Mouse (Mus musculus) midbrain, embryonic 15.5 days (tissue): ENCODE measurements at regions not wholly inside any gene's neighbourhood (a gene's known extent, or its start where the extent isn't known, plus 50 kb on each side); places are given as distances from the start of the nearest gene placed in this dataset.

Experiments used
- ATAC-seq: fragments of 200-750 bp; cut with Nextera tagmentation; replicated peaks from 2 replicates; pipeline ENCODE4 v1.8.0; 2017; ENCODE audit warnings: moderate TSS enrichment
- H3K27ac ChIP-seq: fragments of 300-500 bp; sonication (generic); 2 replicates; pipeline ENCODE4 v1.5.1; 2015; ENCODE audit warnings: mild to moderate bottlenecking, inconsistent platforms
- H3K27me3 ChIP-seq: fragments of 300-500 bp; sonication (generic); replicated peaks from 2 replicates; pipeline ENCODE4 v1.6.1; 2015; ENCODE audit warnings: inconsistent platforms
- H3K36me3 ChIP-seq: fragments of 300-500 bp; sonication (generic); replicated peaks from 2 replicates; pipeline ENCODE4 v1.6.1; 2015; ENCODE audit warnings: inconsistent platforms
- H3K4me1 ChIP-seq: fragments of 300-500 bp; sonication (generic); 2 replicates; pipeline ENCODE4 v1.6.1; 2015; ENCODE audit warnings: inconsistent platforms
- H3K4me2 ChIP-seq: fragments of 300-500 bp; sonication (generic); 2 replicates; pipeline ENCODE4 v1.6.1; 2015; ENCODE audit warnings: inconsistent platforms, mild to moderate bottlenecking, moderate library complexity
- H3K4me3 ChIP-seq: fragments of 300-500 bp; sonication (generic); 2 replicates; pipeline ENCODE4 v1.5.1; 2015; ENCODE audit warnings: mild to moderate bottlenecking, inconsistent platforms
- H3K9ac ChIP-seq: fragments of 300-500 bp; sonication (generic); 2 replicates; pipeline ENCODE4 v1.6.1; 2015; ENCODE audit warnings: mild to moderate bottlenecking, inconsistent platforms
- H3K9me3 ChIP-seq: fragments of 300-500 bp; sonication (generic); 2 replicates; pipeline ENCODE4 v1.6.1; 2016; ENCODE audit warnings: inconsistent platforms
- WGBS: fragments of 180-500 bp; shearing (Covaris S2); methylation state at CpG from one replicate; pipeline ENCODE4 v1.1.7; 2015; ENCODE audit warnings: mixed read lengths; 5-methylcytosine and 5-hydroxymethylcytosine counted together

- Histone ChIP-seq H3K4me1 (no peaks in the 10 kb centered on the region), H3K27ac (no peak overlapping the region), H3K4me3 (no peak overlapping the region), H3K4me2 (no peak overlapping the region), H3K27me3 (no peaks in the 10 kb centered on the region), H3K9ac (no peak overlapping the region), H3K9me3 (no peaks in the 10 kb centered on the region), H3K36me3 (no peaks in the 10 kb centered on the region)
- WGBS = 67% methylated on average over 6 of the region's 6 CpGs
- no peak for ATAC-seq
Measured at GRCm38 (mm10) chr1:77109861-77110785, 404.8 kb downstream of the Epha4 start.

DNA sequence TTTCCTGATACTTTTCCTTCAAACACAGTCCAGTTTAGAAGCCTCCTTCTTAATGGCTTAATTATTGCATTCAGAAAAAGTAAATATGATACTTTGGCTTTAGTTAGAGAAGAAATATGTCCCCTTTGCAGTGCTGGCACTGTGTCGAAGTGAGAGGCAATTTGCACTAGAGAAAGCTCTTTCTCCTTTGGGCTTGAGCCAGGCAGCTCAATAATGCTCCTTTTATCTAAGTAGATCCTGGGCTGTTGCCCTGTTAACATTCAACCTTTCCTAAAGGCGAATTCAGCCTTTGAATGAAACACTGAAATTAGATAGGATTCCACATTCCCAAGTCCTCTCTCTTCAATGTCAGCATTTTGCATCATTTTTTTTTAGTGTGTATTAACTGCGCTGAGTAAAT, 386.5 kb downstream of the Epha4 start:
- H3K27me3 ChIP-seq = no peaks in the 10 kb centered on the region
- no peaks in the 10 kb centered on the region for H3K9me3 ChIP-seq
- ATAC-seq = no peak
- no peaks in the 10 kb centered on the region for H3K36me3 ChIP-seq
- WGBS = 52% methylated on average over 3 of the region's 3 CpGs
- no peak overlapping the region for H3K4me2 ChIP-seq
- no peak overlapping the region for H3K4me3 ChIP-seq
- H3K4me1 ChIP-seq = no peaks in the 10 kb centered on the region
- no peak overlapping the region for H3K27ac ChIP-seq
- no peak overlapping the region for H3K9ac ChIP-seq

DNA sequence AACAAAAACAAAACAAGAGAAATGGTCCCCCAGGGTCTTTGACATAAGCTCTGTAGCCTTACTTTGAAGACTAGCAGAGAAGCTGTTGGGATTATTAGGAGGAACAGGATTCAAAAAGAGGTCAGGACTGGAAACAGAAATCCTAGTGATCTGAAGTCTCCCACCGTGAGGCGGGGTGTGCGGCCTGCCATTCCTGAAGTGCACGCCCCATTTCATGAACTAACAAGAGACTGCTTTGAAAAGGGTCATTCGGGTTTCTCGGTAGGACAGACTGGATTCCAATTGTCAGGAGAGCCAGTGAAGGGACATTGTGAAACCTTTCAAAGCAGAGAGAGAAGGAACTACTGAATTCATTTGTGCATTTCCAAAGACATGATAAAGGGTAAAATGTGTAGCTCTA, 377.2 kb downstream of the Epha4 start:
- 14% methylated on average over 6 of the region's 6 CpGs for WGBS
- H3K36me3 ChIP-seq = no peaks in the 10 kb centered on the region
- H3K27me3 ChIP-seq = no peaks in the 10 kb centered on the region
- H3K4me2 ChIP-seq = no peak overlapping the region
- H3K9ac ChIP-seq = no peak overlapping the region
- no peaks in the 10 kb centered on the region for H3K9me3 ChIP-seq
- H3K27ac ChIP-seq = no peak overlapping the region
- H3K4me3 ChIP-seq = no peak overlapping the region
- ATAC-seq = no peak
- H3K4me1 ChIP-seq = no peaks in the 10 kb centered on the region

DNA sequence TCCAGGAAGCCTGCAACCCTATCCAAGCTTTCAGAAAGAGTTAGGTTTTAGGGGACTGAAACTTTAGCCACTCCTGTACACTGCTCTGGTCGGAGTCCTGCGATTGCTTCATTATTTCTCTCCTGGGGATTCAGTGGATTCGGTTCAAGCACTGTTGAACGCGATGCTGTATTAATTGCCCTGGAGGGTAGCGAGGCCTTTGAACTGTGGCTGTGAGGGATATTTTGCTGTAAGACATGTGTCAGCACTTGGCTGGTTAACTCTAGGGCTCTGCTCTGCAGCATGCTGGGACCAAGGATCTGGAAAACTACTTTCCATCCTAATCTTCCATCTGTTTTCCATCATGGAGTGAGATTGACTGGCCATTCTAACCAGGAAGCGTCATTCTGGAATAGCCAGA, 374.0 kb downstream of the Epha4 start:
- ATAC-seq = no peak
- WGBS = 39% methylated on average over 7 of the region's 7 CpGs
- no peaks in the 10 kb centered on the region for H3K36me3 ChIP-seq
- H3K27ac ChIP-seq = no peak overlapping the region
- H3K4me2 ChIP-seq = no peak overlapping the region
- H3K9me3 ChIP-seq = no peaks in the 10 kb centered on the region
- no peak overlapping the region for H3K9ac ChIP-seq
- no peak overlapping the region for H3K4me3 ChIP-seq
- H3K4me1 ChIP-seq = no peaks in the 10 kb centered on the region
- H3K27me3 ChIP-seq = no peaks in the 10 kb centered on the region

- H3K4me3 ChIP-seq = no peak overlapping the region
- H3K27me3 ChIP-seq = no peaks in the 10 kb centered on the region
- H3K4me1 ChIP-seq = no peaks in the 10 kb centered on the region
- WGBS = 95% methylated on average over 4 of the region's 4 CpGs
- no peaks in the 10 kb centered on the region for H3K9me3 ChIP-seq
- H3K4me2 ChIP-seq = no peak overlapping the region
- no peaks in the 10 kb centered on the region for H3K36me3 ChIP-seq
- ATAC-seq = no peak
- H3K9ac ChIP-seq = no peak overlapping the region
- H3K27ac ChIP-seq = no peak overlapping the region
Measured at GRCm38 (mm10) chr1:77148052-77148451, 366.8 kb downstream of the Epha4 start.

DNA sequence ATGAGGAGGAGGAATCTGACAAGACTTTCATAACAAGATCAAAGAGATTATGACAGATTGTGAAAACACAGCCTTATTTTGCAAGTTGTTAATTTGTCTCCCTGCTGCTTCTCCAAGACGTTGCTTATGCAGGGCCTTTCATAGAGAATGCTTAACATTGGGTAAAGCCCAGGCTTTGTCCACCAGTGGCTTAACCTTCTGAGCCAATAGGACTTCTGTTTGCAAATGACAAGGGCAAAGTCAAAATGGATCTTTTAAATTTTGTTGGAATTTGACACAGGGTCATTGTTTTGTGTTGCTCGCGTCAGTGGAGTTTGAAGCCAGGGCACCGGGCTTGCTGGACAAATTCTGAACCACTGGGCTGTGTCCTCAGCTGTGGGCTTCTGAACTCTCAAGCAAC, 346.6 kb downstream of the Epha4 start:
- no peak overlapping the region for H3K4me3 ChIP-seq
- 48% methylated on average over 4 of the region's 4 CpGs for WGBS
- no peak overlapping the region for H3K27ac ChIP-seq
- no peaks in the 10 kb centered on the region for H3K36me3 ChIP-seq
- ATAC-seq = no peak
- no peak overlapping the region for H3K9ac ChIP-seq
- no peaks in the 10 kb centered on the region for H3K9me3 ChIP-seq
- H3K27me3 ChIP-seq = no peaks in the 10 kb centered on the region
- H3K4me2 ChIP-seq = no peak overlapping the region
- H3K4me1 ChIP-seq = no peaks in the 10 kb centered on the region

- Histone ChIP-seq H3K27me3 (no peaks in the 10 kb centered on the region), H3K4me2 (no peak overlapping the region), H3K9me3 (no peaks in the 10 kb centered on the region), H3K36me3 (no peaks in the 10 kb centered on the region), H3K4me3 (no peak overlapping the region), H3K9ac (no peak overlapping the region), H3K27ac (no peak overlapping the region), H3K4me1 (no peaks in the 10 kb centered on the region)
- 69% methylated on average over 1 of the region's 1 CpGs for WGBS
- no peak for ATAC-seq
Measured at GRCm38 (mm10) chr1:77172463-77172862, 342.4 kb downstream of the Epha4 start.

GRCm38 (mm10) chr1:77174801-77175200, 340.1 kb downstream of the Epha4 start:
- WGBS = 95% methylated on average over 4 of the region's 4 CpGs
- H3K36me3 ChIP-seq = no peaks in the 10 kb centered on the region
- no peak overlapping the region for H3K4me2 ChIP-seq
- H3K27me3 ChIP-seq = no peaks in the 10 kb centered on the region
- H3K9me3 ChIP-seq = no peaks in the 10 kb centered on the region
- H3K4me1 ChIP-seq = no peaks in the 10 kb centered on the region
- H3K4me3 ChIP-seq = no peak overlapping the region
- no peak overlapping the region for H3K9ac ChIP-seq
- H3K27ac ChIP-seq = no peak overlapping the region
- ATAC-seq = no peak

DNA sequence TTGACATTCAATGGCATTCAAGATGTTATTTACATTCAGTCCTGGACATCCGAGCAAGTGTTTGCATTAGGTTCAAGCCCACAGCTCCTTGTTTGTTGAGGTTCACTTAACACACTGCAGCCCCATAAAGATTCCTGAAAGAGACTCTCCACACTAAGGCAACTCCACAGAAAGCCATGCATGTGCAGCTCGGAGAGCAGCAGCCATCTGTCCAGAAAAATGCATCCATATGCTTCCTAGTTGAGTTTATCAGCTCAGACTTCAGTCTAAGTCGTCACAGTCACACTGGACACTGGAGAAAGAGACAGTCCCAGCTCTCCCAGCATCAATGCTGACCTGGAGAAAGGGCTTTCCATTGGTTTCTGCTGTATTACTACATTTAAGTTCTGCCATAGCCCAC, 339.7 kb downstream of the Epha4 start:
- ATAC-seq = no peak
- Histone ChIP-seq H3K27ac (no peak overlapping the region), H3K9me3 (no peaks in the 10 kb centered on the region), H3K9ac (no peak overlapping the region), H3K4me2 (no peak overlapping the region), H3K36me3 (no peaks in the 10 kb centered on the region), H3K4me1 (no peaks in the 10 kb centered on the region), H3K27me3 (no peaks in the 10 kb centered on the region), H3K4me3 (no peak overlapping the region)
- WGBS = 70% methylated on average over 3 of the region's 3 CpGs

DNA sequence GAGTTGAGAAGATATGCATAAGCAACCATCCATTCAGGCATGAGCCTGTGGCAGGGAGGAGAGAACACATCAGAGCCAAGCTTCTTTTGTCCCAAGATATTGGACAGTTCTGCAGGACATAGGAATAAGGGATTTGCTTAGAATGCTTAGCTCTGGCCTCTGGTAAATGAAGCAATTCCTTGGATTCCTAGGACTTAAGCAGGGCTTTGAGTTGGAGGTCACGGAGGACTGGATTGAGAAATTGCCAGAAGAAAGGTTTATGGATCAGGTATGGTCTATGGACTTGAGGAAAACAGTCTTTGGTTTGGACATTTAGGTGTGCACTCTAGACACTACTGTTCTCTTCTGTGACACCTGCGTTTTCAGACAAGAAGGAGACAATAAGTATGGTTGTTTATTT, 338.4 kb downstream of the Epha4 start:
- WGBS = 96% methylated on average over 2 of the region's 2 CpGs
- H3K9me3 ChIP-seq = no peaks in the 10 kb centered on the region
- H3K4me3 ChIP-seq = no peak overlapping the region
- no peaks in the 10 kb centered on the region for H3K36me3 ChIP-seq
- no peaks in the 10 kb centered on the region for H3K4me1 ChIP-seq
- H3K27ac ChIP-seq = no peak overlapping the region
- H3K9ac ChIP-seq = no peak overlapping the region
- no peak for ATAC-seq
- no peak overlapping the region for H3K4me2 ChIP-seq
- no peaks in the 10 kb centered on the region for H3K27me3 ChIP-seq

- H3K27ac ChIP-seq = no peak overlapping the region
- no peak for ATAC-seq
- H3K9me3 ChIP-seq = no peaks in the 10 kb centered on the region
- no peak overlapping the region for H3K4me2 ChIP-seq
- H3K4me3 ChIP-seq = no peak overlapping the region
- no peaks in the 10 kb centered on the region for H3K36me3 ChIP-seq
- WGBS = 95% methylated on average over 2 of the region's 2 CpGs
- no peak overlapping the region for H3K9ac ChIP-seq
- H3K27me3 ChIP-seq = no peaks in the 10 kb centered on the region
- no peaks in the 10 kb centered on the region for H3K4me1 ChIP-seq
Measured at GRCm38 (mm10) chr1:77183965-77184364, 330.9 kb downstream of the Epha4 start.

- no peak for ATAC-seq
- Histone ChIP-seq H3K36me3 (no peaks in the 10 kb centered on the region), H3K9me3 (no peaks in the 10 kb centered on the region), H3K27ac (no peak overlapping the region), H3K4me2 (no peak overlapping the region), H3K9ac (no peak overlapping the region), H3K27me3 (no peaks in the 10 kb centered on the region), H3K4me1 (no peaks in the 10 kb centered on the region), H3K4me3 (no peak overlapping the region)
- WGBS = 85% methylated on average over 3 of the region's 3 CpGs
Measured at GRCm38 (mm10) chr1:77190141-77190540, 324.7 kb downstream of the Epha4 start.

GRCm38 (mm10) chr1:77201321-77201917, 313.5 kb downstream of the Epha4 start:
- Histone ChIP-seq H3K9me3 (no peaks in the 10 kb centered on the region), H3K4me1 (no peaks in the 10 kb centered on the region), H3K4me2 (no peak overlapping the region), H3K27me3 (no peaks in the 10 kb centered on the region), H3K27ac (no peak overlapping the region), H3K4me3 (no peak overlapping the region), H3K9ac (no peak overlapping the region), H3K36me3 (no peaks in the 10 kb centered on the region)
- no peak for ATAC-seq
- WGBS = 85% methylated on average over 3 of the region's 3 CpGs
